Mouse (Mus musculus) megakaryocyte-erythroid progenitor cell, adult 5 weeks (primary cell): ENCODE results near the gene Olfr1019. TPM values are rescaled to one million over a fixed set of nuclear protein-coding genes. Genes with fewer than 3 reads are reported as not detected.

Experiments used
- polyA plus RNA-seq: library from polyadenylated mRNA; stranded (reverse); fragments of >175 nt; gene quantifications from 2 replicates; pipeline ENCODE4 v1.2.3, GENCODE M21; 2012

The Olfr1019 gene
- not detected in 2 replicates for polyA plus RNA-seq

GRCm38 (mm10) chr2:85845383-85845782, at the start of gene Olfr1019:
TSS of gene Olfr1019 (minus strand) at chr2:85845483.

GRCm38 (mm10) chr2:85885340-85885739, 40.1 kb upstream of the Olfr1019 start, which contains the start of gene Olfr1023:
TSS of gene Olfr1023 (plus strand) at chr2:85885640.

GRCm38 (mm10) chr2:85868294-85868693, 23.0 kb upstream of the Olfr1019 start, which contains the start of gene Olfr1022:
TSS of gene Olfr1022 (plus strand) at chr2:85868594.

GRCm38 (mm10) chr2:85846730-85847129, 1.4 kb upstream of the Olfr1019 start, which contains the start of gene Olfr1020:
TSS of gene Olfr1020 (plus strand) at chr2:85847030.

GRCm38 (mm10) chr2:85818179-85818578, 27.1 kb downstream of the Olfr1019 start, which contains the start of gene Olfr1018:
TSS of gene Olfr1018 (plus strand) at chr2:85818479.

GRCm38 (mm10) chr2:85802444-85802843, 42.8 kb downstream of the Olfr1019 start, which contains the start of gene Olfr1016:
TSS of gene Olfr1016 (minus strand) at chr2:85802544.

Other genes starting within 250 kb of the Olfr1019 start
- gene Olfr1000, start 233.6 kb downstream of the Olfr1019 start, polyA plus RNA-seq = not detected in 2 replicates
- gene Olfr1002, start 194.8 kb downstream of the Olfr1019 start, polyA plus RNA-seq = not detected in 2 replicates
- gene Olfr154, start 181.0 kb downstream of the Olfr1019 start, polyA plus RNA-seq = not detected in 2 replicates
- gene Olfr1006, start 166.7 kb downstream of the Olfr1019 start, polyA plus RNA-seq = not detected in 2 replicates
- gene Olfr1008, start 156.1 kb downstream of the Olfr1019 start, polyA plus RNA-seq = not detected in 2 replicates
- not detected in 2 replicates for gene Olfr1009, start 130.1 kb downstream of the Olfr1019 start, polyA plus RNA-seq
- not detected in 2 replicates for gene Olfr1012, start 82.7 kb downstream of the Olfr1019 start, polyA plus RNA-seq
- gene Olfr1013, start 78.4 kb downstream of the Olfr1019 start, polyA plus RNA-seq = not detected in 2 replicates
- gene Olfr1014, start 72.8 kb downstream of the Olfr1019 start, polyA plus RNA-seq = not detected in 2 replicates
- not detected in 2 replicates for gene Olfr1015, start 63.5 kb downstream of the Olfr1019 start, polyA plus RNA-seq
- gene Olfr1016, start 42.9 kb downstream of the Olfr1019 start, polyA plus RNA-seq = not detected in 2 replicates
- gene Olfr1018, start 27.0 kb downstream of the Olfr1019 start, polyA plus RNA-seq = not detected in 2 replicates
- not detected in 2 replicates for gene Olfr1020, start 1.5 kb upstream of the Olfr1019 start, polyA plus RNA-seq
- not detected in 2 replicates for gene Olfr1022, start 23.1 kb upstream of the Olfr1019 start, polyA plus RNA-seq
- gene Olfr1023, start 40.2 kb upstream of the Olfr1019 start, polyA plus RNA-seq = not detected in 2 replicates
- gene Olfr1024, start 59.6 kb upstream of the Olfr1019 start, polyA plus RNA-seq = not detected in 2 replicates
- not detected in 2 replicates for gene Olfr1025-ps1, start 69.7 kb upstream of the Olfr1019 start, polyA plus RNA-seq
- not detected in 2 replicates for gene Olfr1026, start 76.1 kb upstream of the Olfr1019 start, polyA plus RNA-seq
- not detected in 2 replicates for gene Olfr1028, start 105.0 kb upstream of the Olfr1019 start, polyA plus RNA-seq
- gene Olfr1029, start 128.4 kb upstream of the Olfr1019 start, polyA plus RNA-seq = not detected in 2 replicates
- not detected in 2 replicates for gene Olfr1030, start 133.8 kb upstream of the Olfr1019 start, polyA plus RNA-seq
- not detected in 2 replicates for gene Olfr1031, start 144.8 kb upstream of the Olfr1019 start, polyA plus RNA-seq
- gene Olfr1032, start 160.1 kb upstream of the Olfr1019 start, polyA plus RNA-seq = not detected in 2 replicates
- 0.02 TPM in 1 of 2 replicates, not detected in the other for gene Olfr1033, start 175.2 kb upstream of the Olfr1019 start, polyA plus RNA-seq
- gene Olfr1034, start 200.4 kb upstream of the Olfr1019 start, polyA plus RNA-seq = not detected in 2 replicates
- gene Olfr1036, start 228.5 kb upstream of the Olfr1019 start, polyA plus RNA-seq = not detected in 2 replicates
- not detected in 2 replicates for gene Olfr1037, start 241.9 kb upstream of the Olfr1019 start, polyA plus RNA-seq